Mouse (Mus musculus) splenic B cell, adult 2 months (primary cell): ENCODE data around the gene Slc34a1.

Experiments used
- DNase-seq: peaks from one replicate; pipeline ENCODE4 v3.0.0-alpha.2; 2011; ENCODE audit warnings: low read depth, low spot score
- H3K27me3 ChIP-seq: 2 replicates; pipeline ENCODE4 v1.6.1; 2012; ENCODE audit warnings: mild to moderate bottlenecking, low read length, moderate library complexity, mixed read lengths; ENCODE audit not compliant: control insufficient read depth, poor library complexity, insufficient read depth, severe bottlenecking
- H3K36me3 ChIP-seq: 2 replicates; pipeline ENCODE4 v1.6.1; 2012; ENCODE audit warnings: mild to moderate bottlenecking, low read length, moderate library complexity, mixed read lengths; ENCODE audit not compliant: control insufficient read depth, poor library complexity, insufficient read depth, severe bottlenecking

The Slc34a1 gene

GRCm38 (mm10) chr13:55398088-55398487, at the start of gene Slc34a1:
Gene Slc34a1 (plus strand): TSS chr13:55398187.
- Histone ChIP-seq H3K36me3 (no peaks in the 10 kb centered on the region), H3K27me3 (no peaks in the 10 kb centered on the region)
- no peak for DNase-seq

GRCm38 (mm10) chr13:55361145-55361544, 36.8 kb upstream of the Slc34a1 start:
- H3K36me3 ChIP-seq: peaks cover 4% of the 10 kb centered on the region; the same call in 1 of the 2 replicates
- no peak for DNase-seq
- no peaks in the 10 kb centered on the region for H3K27me3 ChIP-seq

GRCm38 (mm10) chr13:55361974-55362452, 36.0 kb upstream of the Slc34a1 start:
- no peak for DNase-seq
- Histone ChIP-seq H3K27me3 (no peaks in the 10 kb centered on the region), H3K36me3 (peaks cover 4% of the 10 kb centered on the region; the same call in 1 of the 2 replicates)

- Histone ChIP-seq H3K27me3 (no peaks in the 10 kb centered on the region), H3K36me3 (peaks cover 4% of the 10 kb centered on the region; the same call in 1 of the 2 replicates)
- peak; percentile 97 for DNase-seq
Measured at GRCm38 (mm10) chr13:55362453-55363060, 35.4 kb upstream of the Slc34a1 start, which contains the start of gene Lman2. Gene Lman2 (minus strand): TSS chr13:55362783.

- H3K27me3 ChIP-seq: no peaks in the 10 kb centered on the region
- H3K36me3 ChIP-seq: no peaks in the 10 kb centered on the region
- peak; percentile 19 for DNase-seq
Measured at GRCm38 (mm10) chr13:55368401-55368800, 29.6 kb upstream of the Slc34a1 start.

- peak; percentile 88 for DNase-seq
- H3K36me3 ChIP-seq: no peaks in the 10 kb centered on the region
- H3K27me3 ChIP-seq: no peaks in the 10 kb centered on the region
Measured at GRCm38 (mm10) chr13:55369531-55370114, 28.4 kb upstream of the Slc34a1 start, which contains the start of gene Rgs14. Gene Rgs14 (plus strand): TSS chr13:55369732.

- Histone ChIP-seq H3K27me3 (no peaks in the 10 kb centered on the region), H3K36me3 (no peaks in the 10 kb centered on the region)
- no peak for DNase-seq
Measured at GRCm38 (mm10) chr13:55370234-55370633, 27.8 kb upstream of the Slc34a1 start.

GRCm38 (mm10) chr13:55371007-55371681, 26.8 kb upstream of the Slc34a1 start:
- Histone ChIP-seq H3K27me3 (no peaks in the 10 kb centered on the region), H3K36me3 (no peaks in the 10 kb centered on the region)
- DNase-seq: no peak

GRCm38 (mm10) chr13:55371740-55372139, 26.2 kb upstream of the Slc34a1 start:
- Histone ChIP-seq H3K36me3 (no peaks in the 10 kb centered on the region), H3K27me3 (no peaks in the 10 kb centered on the region)

GRCm38 (mm10) chr13:55374206-55374924, 23.6 kb upstream of the Slc34a1 start:
- no peak for DNase-seq
- H3K36me3 ChIP-seq: peaks cover 9% of the 10 kb centered on the region
- no peaks in the 10 kb centered on the region for H3K27me3 ChIP-seq

More at GRCm38 (mm10) chr13:55371740-55372139, 26.2 kb upstream of the Slc34a1 start:
- no peak for DNase-seq

- Histone ChIP-seq H3K27me3 (no peaks in the 10 kb centered on the region), H3K36me3 (peaks cover 11% of the 10 kb centered on the region)
- DNase-seq: no peak
Measured at GRCm38 (mm10) chr13:55375877-55376276, 22.1 kb upstream of the Slc34a1 start.

GRCm38 (mm10) chr13:55378907-55379580, 18.9 kb upstream of the Slc34a1 start:
- Histone ChIP-seq H3K27me3 (no peaks in the 10 kb centered on the region), H3K36me3 (peaks cover 18% of the 10 kb centered on the region)
- DNase-seq: no peak

- H3K27me3 ChIP-seq: no peaks in the 10 kb centered on the region
- DNase-seq: no peak
- H3K36me3 ChIP-seq: peaks cover 21% of the 10 kb centered on the region
Measured at GRCm38 (mm10) chr13:55381790-55382189, 16.2 kb upstream of the Slc34a1 start.

- no peaks in the 10 kb centered on the region for H3K27me3 ChIP-seq
- DNase-seq: no peak
Measured at GRCm38 (mm10) chr13:55390644-55391043, 7.3 kb upstream of the Slc34a1 start.

More at GRCm38 (mm10) chr13:55390644-55391043, 7.3 kb upstream of the Slc34a1 start:
- no peaks in the 10 kb centered on the region for H3K36me3 ChIP-seq
